Mouse (Mus musculus): ENCODE data around the gene Exosc6.

GRCm38 (mm10) chr8:111034276-111034675 lies 21.9 kb upstream of the Exosc6 start:
- TF ChIP-seq POLR2A (IDR thresholded peaks at IDR 0.05; ENCODE audit: low read depth, low read length), result no peak
- TF ChIP-seq CTCF (IDR thresholded peaks at IDR 0.05; ENCODE audit: extremely low read depth, insufficient read depth, insufficient read length, insufficient replicate concordance), result no peak

All from spleen, adult 2 months (tissue).